Mouse (Mus musculus) adrenal gland, adult 18-20 months (tissue): Measurements from ENCODE around the gene Gsx1. TPM values are rescaled to one million over a fixed set of nuclear protein-coding genes. Genes with fewer than 3 reads are reported as not detected.

Source experiments
- DNase-seq, 2 experiments: peaks; one replicate each; pipeline ENCODE4 v3.0.0; 2021 to 2022; ENCODE audit warnings: low spot score in 2 of 2
- long read RNA-seq, 2 experiments: library from polyadenylated mRNA; stranded (forward); transcript quantifications; one replicate each; pipeline ENCODE4 v2.0.0; 2021
- total RNA-seq, 2 experiments: library from RNA; stranded (reverse); gene quantifications; 1 replicate in 1 of 2; 2 replicates in 1 of 2; pipeline ENCODE4 v1.2.3; 2021

Gene Gsx1
- not detected for total RNA-seq
- long read RNA-seq, experiment 1 = 0 reads
- long read RNA-seq, experiment 2 = 0 reads

GRCm38 (mm10) chr5:147188571-147188975, at the start of gene Gsx1:
Gsx1 (plus strand) TSS chr5:147188696.
- DNase-seq = peak; percentile 59 to 65

GRCm38 (mm10) chr5:147147340-147147739, 41.2 kb upstream of the Gsx1 start:
- DNase-seq = no peak

GRCm38 (mm10) chr5:147154806-147155371, 33.6 kb upstream of the Gsx1 start:
- no peak for DNase-seq

GRCm38 (mm10) chr5:147155449-147156133, 32.9 kb upstream of the Gsx1 start:
- no peak for DNase-seq

- DNase-seq = no peak
These were observed 32.1 kb upstream of the Gsx1 start for GRCm38 (mm10) chr5:147156376-147156775.

- no peak for DNase-seq
These were observed 31.1 kb upstream of the Gsx1 start for GRCm38 (mm10) chr5:147157441-147157840.

- no peak for DNase-seq
These were observed 29.2 kb upstream of the Gsx1 start for GRCm38 (mm10) chr5:147159320-147159719.

- no peak for DNase-seq
These were observed 28.7 kb upstream of the Gsx1 start for GRCm38 (mm10) chr5:147159792-147160191.

GRCm38 (mm10) chr5:147165060-147165459, 23.4 kb upstream of the Gsx1 start:
- no peak for DNase-seq

GRCm38 (mm10) chr5:147170088-147170487, 18.4 kb upstream of the Gsx1 start:
- DNase-seq = no peak

GRCm38 (mm10) chr5:147174046-147174445, 14.4 kb upstream of the Gsx1 start:
- DNase-seq = no peak

GRCm38 (mm10) chr5:147185174-147185915, 3.2 kb upstream of the Gsx1 start:
- DNase-seq = no peak

- DNase-seq = peak in 1 of 2 experiments; percentile 13
These were observed 2.5 kb upstream of the Gsx1 start for GRCm38 (mm10) chr5:147186001-147186431.

GRCm38 (mm10) chr5:147186781-147187551, 1.5 kb upstream of the Gsx1 start:
- no peak for DNase-seq

GRCm38 (mm10) chr5:147187552-147188170, 835 bp upstream of the Gsx1 start:
- DNase-seq = no peak

GRCm38 (mm10) chr5:147189156-147189555, 660 bp downstream of the Gsx1 start:
- DNase-seq = no peak

- no peak for DNase-seq
These were observed 1.5 kb downstream of the Gsx1 start for GRCm38 (mm10) chr5:147189836-147190602.

GRCm38 (mm10) chr5:147190885-147191284, 2.4 kb downstream of the Gsx1 start:
- DNase-seq = no peak

GRCm38 (mm10) chr5:147191801-147192575, 3.5 kb downstream of the Gsx1 start:
- no peak for DNase-seq
